Mouse (Mus musculus): ENCODE data around the gene Lage3. TPM values are rescaled to one million over a fixed set of nuclear protein-coding genes. Genes with fewer than 3 reads are reported as not detected.
"Not testable (repeated sequence)": the region's sequence is repeated elsewhere in the genome, so short reads cannot be mapped to it uniquely, and the experiment has no call there.

Gene Lage3
- 56.1 and 62.9 TPM in 2 replicates for polyA plus RNA-seq (2011; ENCODE audit: insufficient read length, low read depth, missing spikeins)

DNA sequence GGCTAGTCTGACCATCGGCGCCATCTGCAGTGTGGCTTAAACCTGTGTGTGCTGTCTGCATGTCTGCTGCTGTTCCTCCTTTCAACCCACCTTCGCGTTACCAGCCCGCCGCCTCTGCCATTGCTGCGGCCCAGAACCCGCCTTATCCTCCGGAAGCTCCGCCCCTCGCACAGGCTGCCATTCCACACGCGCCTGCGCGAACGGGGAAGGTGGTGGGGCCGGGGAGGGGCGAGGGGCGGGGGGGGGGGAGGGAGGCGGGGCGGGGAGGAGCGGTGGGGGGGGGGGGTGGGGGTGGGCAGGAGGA, at the start of gene Lage3:
Gene Lage3 (minus strand): TSS at position 152 of the 304 bp plus-strand sequence.
- TF ChIP-seq CTCF (IDR thresholded peaks at IDR 0.05; ENCODE audit: borderline replicate concordance, insufficient read depth, low read length) = no peak
- peak; percentile 87 for TF ChIP-seq POLR2A (IDR thresholded peaks at IDR 0.05; ENCODE audit: low read depth, low read length)

DNA sequence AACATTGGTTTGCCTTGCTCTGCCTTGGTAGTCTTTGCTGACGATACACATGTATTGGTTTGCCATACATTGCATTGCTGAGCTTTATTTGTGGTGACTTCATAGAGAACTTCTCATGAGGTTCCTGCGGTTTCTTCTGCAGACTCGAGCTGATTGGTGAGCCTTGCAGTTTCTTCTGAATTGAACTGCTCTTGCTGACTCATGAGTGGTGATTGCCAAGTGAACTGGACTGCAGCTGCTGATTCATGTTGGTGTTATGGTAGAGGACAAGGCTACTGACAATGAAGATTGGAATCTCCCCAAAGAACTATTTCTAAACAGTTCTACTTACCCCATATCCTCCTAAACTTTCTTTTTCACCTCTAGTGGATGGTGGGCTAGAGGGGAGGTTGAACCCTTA, 46.7 kb upstream of the Lage3 start:
- no peak for TF ChIP-seq POLR2A (IDR thresholded peaks at IDR 0.05; ENCODE audit: low read depth, low read length)
- TF ChIP-seq CTCF (IDR thresholded peaks at IDR 0.05; ENCODE audit: borderline replicate concordance, insufficient read depth, low read length) = no peak
- Histone ChIP-seq H3K27ac (ENCODE audit: insufficient read depth, low read length) (no peak overlapping the region), H3K4me1 (ENCODE audit: control insufficient read depth, insufficient read depth, low read length) (no peaks in the 10 kb centered on the region), H3K4me3 (ENCODE audit: insufficient read depth, low read length) (no peak overlapping the region)

More for the DNA sequence above, at the start of gene Lage3:
- H3K4me1 ChIP-seq (ENCODE audit: control insufficient read depth, insufficient read depth, low read length) = no peaks in the 10 kb centered on the region
- H3K4me3 ChIP-seq (ENCODE audit: insufficient read depth, low read length) = peak within 1 kb of the TSS; percentile 70
- peak within 1 kb of the TSS; percentile 4; the same call in 1 of the 2 replicates for H3K27ac ChIP-seq (ENCODE audit: insufficient read depth, low read length)

DNA sequence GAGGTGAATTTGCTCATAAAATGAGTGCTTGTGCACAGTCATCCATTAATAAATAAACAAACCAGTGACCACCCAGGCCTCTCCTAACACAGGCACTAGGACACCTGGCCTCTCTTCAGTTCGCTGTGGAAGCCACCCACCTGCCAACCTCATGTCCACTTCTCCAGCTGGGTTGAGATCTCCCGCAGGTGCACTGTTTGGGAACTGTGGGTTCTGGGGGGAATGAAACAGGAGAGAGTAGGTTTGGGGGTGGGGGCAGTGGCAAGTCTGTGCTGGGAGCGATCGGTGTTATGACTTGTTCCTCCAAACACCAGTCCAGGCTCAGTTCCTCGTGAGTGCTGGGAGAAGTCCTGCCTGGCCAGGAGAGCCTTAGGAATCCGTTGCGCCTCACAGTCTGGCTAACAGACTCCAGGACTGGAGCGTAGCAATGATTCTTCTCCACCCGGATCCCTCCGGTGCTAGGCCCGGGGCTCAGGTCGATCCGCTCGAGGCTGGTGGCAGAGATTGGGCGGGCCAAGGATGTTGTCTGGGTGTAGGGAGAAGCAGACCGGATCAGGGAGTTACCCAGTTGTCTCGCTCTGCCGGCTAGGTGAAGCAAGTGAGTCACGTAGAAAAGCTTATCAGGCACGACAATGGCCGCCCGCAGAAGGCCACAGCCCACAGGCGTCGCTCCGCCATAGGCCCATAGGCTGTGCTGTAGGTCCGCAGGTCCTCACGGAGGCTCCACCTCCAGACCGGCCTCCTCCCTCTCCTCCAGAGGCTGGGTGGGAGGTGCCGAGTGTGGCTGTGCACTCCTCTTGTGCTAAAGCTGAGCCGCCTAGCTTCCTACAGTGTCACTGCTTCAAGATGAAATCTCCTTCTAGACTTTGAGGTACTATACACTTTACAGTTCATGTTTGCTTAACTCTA, 39.4 kb upstream of the Lage3 start, which contains the start of the genes Fam3a and Ikbkg:
Gene Fam3a (minus strand): TSS at position 738 of the 909 bp plus-strand sequence.
Gene Ikbkg (plus strand): TSS at position 756 of the 909 bp plus-strand sequence.
- peak within 1 kb of the TSS; percentile 61 for H3K4me3 ChIP-seq (ENCODE audit: insufficient read depth, low read length)
- TF ChIP-seq CTCF (IDR thresholded peaks at IDR 0.05; ENCODE audit: borderline replicate concordance, insufficient read depth, low read length) = no peak
- peak; percentile 79 for TF ChIP-seq POLR2A (IDR thresholded peaks at IDR 0.05; ENCODE audit: low read depth, low read length)
- H3K27ac ChIP-seq (ENCODE audit: insufficient read depth, low read length) = peak within 1 kb of the TSS; percentile 75
- no peaks in the 10 kb centered on the region; the same call in 1 of the 2 replicates for H3K4me1 ChIP-seq (ENCODE audit: control insufficient read depth, insufficient read depth, low read length)

- Histone ChIP-seq H3K27ac (ENCODE audit: insufficient read depth, low read length) (no peak overlapping the region), H3K4me3 (ENCODE audit: insufficient read depth, low read length) (no peak overlapping the region), H3K4me1 (ENCODE audit: control insufficient read depth, insufficient read depth, low read length) (no peaks in the 10 kb centered on the region; the same call in 1 of the 2 replicates)
- TF ChIP-seq CTCF (IDR thresholded peaks at IDR 0.05; ENCODE audit: borderline replicate concordance, insufficient read depth, low read length) (no peak), POLR2A (IDR thresholded peaks at IDR 0.05; ENCODE audit: low read depth, low read length) (no peak)
These were observed 34.7 kb upstream of the Lage3 start for GRCm38 (mm10) chrX:74388153-74388552.

DNA sequence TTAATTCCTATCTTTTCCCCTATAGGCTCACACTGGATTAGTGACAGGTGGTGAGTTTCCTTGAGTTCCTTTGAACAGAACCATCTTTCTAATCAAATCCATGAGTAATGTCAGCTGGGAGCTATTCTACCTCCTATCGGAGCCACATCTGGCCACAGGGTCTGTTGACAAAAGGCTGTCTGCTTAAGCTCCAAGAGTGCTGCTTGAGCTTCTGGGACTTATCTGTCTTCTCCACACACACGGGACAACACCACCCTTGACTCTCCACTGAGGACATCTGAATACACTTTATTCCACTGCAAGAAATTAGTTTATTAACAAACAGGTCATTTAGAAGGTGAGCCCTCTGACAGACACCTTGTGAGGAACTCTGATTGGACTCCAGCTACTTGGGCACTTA, 31.0 kb upstream of the Lage3 start:
- Histone ChIP-seq H3K4me3 (ENCODE audit: insufficient read depth, low read length) (no peak overlapping the region), H3K4me1 (ENCODE audit: control insufficient read depth, insufficient read depth, low read length) (no peaks in the 10 kb centered on the region), H3K27ac (ENCODE audit: insufficient read depth, low read length) (no peak overlapping the region)
- TF ChIP-seq POLR2A (IDR thresholded peaks at IDR 0.05; ENCODE audit: low read depth, low read length) = no peak
- no peak for TF ChIP-seq CTCF (IDR thresholded peaks at IDR 0.05; ENCODE audit: borderline replicate concordance, insufficient read depth, low read length)

DNA sequence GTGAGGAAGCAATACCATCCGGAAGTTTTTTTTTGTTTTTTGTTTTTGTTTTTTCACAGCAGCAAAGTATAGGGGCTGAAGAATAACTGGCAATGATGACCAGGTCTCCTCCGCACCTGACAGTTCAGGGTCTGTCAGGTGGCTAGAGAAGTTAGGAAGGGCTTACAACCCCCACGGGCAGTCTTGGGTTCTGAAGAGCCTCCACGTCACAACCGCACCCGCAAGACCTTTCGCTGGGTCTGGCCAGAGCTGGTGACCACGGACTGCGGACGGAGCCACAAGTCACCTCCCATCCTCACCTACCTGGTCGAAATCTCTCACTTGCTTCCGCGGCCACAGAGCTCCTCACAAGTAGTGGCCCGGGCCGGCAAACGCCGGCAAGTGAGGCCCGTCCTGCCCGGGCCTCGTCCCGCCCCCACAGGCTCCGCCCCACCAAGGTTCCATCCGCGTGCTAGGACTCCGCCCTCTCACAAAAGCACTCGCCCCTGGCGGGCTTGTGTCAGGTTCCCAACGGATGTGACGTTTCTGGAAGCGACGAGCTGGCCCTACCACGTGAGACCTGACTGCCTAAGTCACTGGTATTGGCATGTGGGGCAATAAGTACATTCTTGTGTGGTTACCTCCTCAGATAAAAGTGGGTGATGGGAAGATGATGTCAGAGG, 19.6 kb upstream of the Lage3 start, which contains the start of the genes Ubl4a and Slc10a3:
Gene Ubl4a (minus strand): TSS at position 331 of the 662 bp plus-strand sequence.
Gene Slc10a3 (minus strand): TSS at position 462 of the 662 bp plus-strand sequence.
- Histone ChIP-seq H3K27ac (ENCODE audit: insufficient read depth, low read length) (no peak within 1 kb of the TSS), H3K4me1 (ENCODE audit: control insufficient read depth, insufficient read depth, low read length) (no peaks in the 10 kb centered on the region), H3K4me3 (ENCODE audit: insufficient read depth, low read length) (peak within 1 kb of the TSS; percentile 55)
- TF ChIP-seq CTCF (IDR thresholded peaks at IDR 0.05; ENCODE audit: borderline replicate concordance, insufficient read depth, low read length) (no peak), POLR2A (IDR thresholded peaks at IDR 0.05; ENCODE audit: low read depth, low read length) (peak; percentile 92)

GRCm38 (mm10) chrX:74368209-74368909, 14.9 kb upstream of the Lage3 start:
- TF ChIP-seq CTCF (IDR thresholded peaks at IDR 0.05; ENCODE audit: borderline replicate concordance, insufficient read depth, low read length) (no peak), POLR2A (IDR thresholded peaks at IDR 0.05; ENCODE audit: low read depth, low read length) (peak; percentile 67)
- peak overlapping the region; percentile 83 for H3K4me3 ChIP-seq (ENCODE audit: insufficient read depth, low read length)
- H3K27ac ChIP-seq (ENCODE audit: insufficient read depth, low read length) = peak overlapping the region; percentile 21; the same call in 1 of the 2 replicates

DNA sequence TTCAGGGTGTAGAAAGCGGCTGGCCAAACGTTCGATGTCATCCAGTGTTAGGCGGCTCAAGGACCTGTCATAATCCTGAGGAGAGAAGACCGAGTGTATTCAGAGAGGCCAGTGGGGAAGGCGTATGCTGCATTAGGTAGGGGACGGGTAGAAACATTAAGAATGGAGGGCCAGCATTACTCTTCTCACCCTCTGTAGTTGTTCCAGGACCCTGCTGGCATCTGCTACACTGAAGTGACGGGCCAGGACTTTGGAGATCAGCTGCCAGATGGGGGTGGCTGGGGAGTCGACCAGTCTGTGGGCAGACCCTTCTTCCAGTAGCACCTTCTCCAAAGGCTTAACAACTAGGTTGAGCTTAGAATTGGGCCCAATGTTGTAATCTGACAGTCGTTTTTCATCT, 14.1 kb upstream of the Lage3 start:
- peak overlapping the region; percentile 83 for H3K4me3 ChIP-seq (ENCODE audit: insufficient read depth, low read length)
- H3K4me1 ChIP-seq (ENCODE audit: control insufficient read depth, insufficient read depth, low read length) = peaks cover 4% of the 10 kb centered on the region; the same call in 1 of the 2 replicates
- TF ChIP-seq POLR2A (IDR thresholded peaks at IDR 0.05; ENCODE audit: low read depth, low read length) (no peak), CTCF (IDR thresholded peaks at IDR 0.05; ENCODE audit: borderline replicate concordance, insufficient read depth, low read length) (no peak)
- H3K27ac ChIP-seq (ENCODE audit: insufficient read depth, low read length) = no peak overlapping the region

More at GRCm38 (mm10) chrX:74368209-74368909, 14.9 kb upstream of the Lage3 start:
- H3K4me1 ChIP-seq (ENCODE audit: control insufficient read depth, insufficient read depth, low read length) = peaks cover 4% of the 10 kb centered on the region; the same call in 1 of the 2 replicates

- no peak overlapping the region for H3K27ac ChIP-seq (ENCODE audit: insufficient read depth, low read length)
- no peak for TF ChIP-seq POLR2A (IDR thresholded peaks at IDR 0.05; ENCODE audit: low read depth, low read length)
These were observed 5.8 kb upstream of the Lage3 start for GRCm38 (mm10) chrX:74359171-74359570.

DNA sequence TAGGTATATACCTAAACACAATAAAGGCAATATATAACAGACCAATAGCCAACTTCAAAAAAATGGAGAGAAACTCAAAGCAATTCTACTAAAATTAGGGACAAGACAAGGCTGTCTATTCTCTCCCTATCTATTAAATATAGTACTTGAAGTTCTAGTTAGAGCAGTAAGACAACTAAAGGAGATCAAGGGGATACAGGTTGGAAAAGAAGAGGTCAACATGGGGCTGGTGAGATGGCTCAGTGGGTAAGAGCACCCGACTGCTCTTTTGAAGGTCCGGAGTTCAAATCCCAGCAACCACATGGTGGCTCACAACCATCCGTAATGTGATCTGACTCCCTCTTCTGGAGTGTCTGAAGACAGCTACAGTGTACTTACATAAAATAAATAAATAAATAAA, 3.7 kb upstream of the Lage3 start:
- not testable (repeated sequence) for H3K4me3 ChIP-seq (ENCODE audit: insufficient read depth, low read length); H3K27ac ChIP-seq (ENCODE audit: insufficient read depth, low read length); H3K4me1 ChIP-seq (ENCODE audit: control insufficient read depth, insufficient read depth, low read length)

More at GRCm38 (mm10) chrX:74359171-74359570, 5.8 kb upstream of the Lage3 start:
- Histone ChIP-seq H3K4me3 (ENCODE audit: insufficient read depth, low read length) (no peak overlapping the region), H3K4me1 (ENCODE audit: control insufficient read depth, insufficient read depth, low read length) (no peaks in the 10 kb centered on the region)
